Mouse (Mus musculus) hindbrain, embryonic 14.5 days (tissue): ENCODE results near the gene Zfp983. TPM values are rescaled to one million over a fixed set of nuclear protein-coding genes. Genes with fewer than 3 reads are reported as not detected.

Experiments
- polyA plus RNA-seq: library from polyadenylated mRNA; unstranded; fragments of >200 nt; fragmentation: Nextera tagmentation; extraction: Ambion mirVana; gene quantifications from 2 replicates; pipeline ENCODE4 v1.2.1, GENCODE M21; 2014

The Zfp983 gene
- polyA plus RNA-seq, 1 experiment from 2014 or later = 11.1 TPM

Other genes with a start within 250 kb of the Zfp983 start
- gene Zfp54, start 227.4 kb upstream of the Zfp983 start, polyA plus RNA-seq = 5.6 and 6.3 TPM in 2 replicates
- gene Zfp51, start 200.2 kb upstream of the Zfp983 start, polyA plus RNA-seq = 14.4 and 14.5 TPM in 2 replicates
- 9.5 and 11.1 TPM in 2 replicates for gene Zfp53, start 161.6 kb upstream of the Zfp983 start, polyA plus RNA-seq
- gene Zfp52, start 115.1 kb upstream of the Zfp983 start, polyA plus RNA-seq = 1.8 and 1.9 TPM in 2 replicates
- gene Zfp948, start 83.6 kb upstream of the Zfp983 start, polyA plus RNA-seq = 21.9 and 22.2 TPM in 2 replicates
- gene Gm10226, start 41.2 kb downstream of the Zfp983 start, polyA plus RNA-seq = 23.8 and 24.2 TPM in 2 replicates
- 13.4 and 13.8 TPM in 2 replicates for gene Zfp760, start 57.1 kb downstream of the Zfp983 start, polyA plus RNA-seq
- 7.9 and 11.6 TPM in 2 replicates for gene Zfp229, start 80.2 kb downstream of the Zfp983 start, polyA plus RNA-seq
- 2.7 and 3.5 TPM in 2 replicates for gene Zfp820, start 195.1 kb downstream of the Zfp983 start, polyA plus RNA-seq